Mouse (Mus musculus): Measurements from ENCODE around the gene Nop56. TPM values are rescaled to one million over a fixed set of nuclear protein-coding genes. Genes with fewer than 3 reads are reported as not detected.

Gene Nop56
- polyA plus RNA-seq, 1 experiment from 2014 or later: 300 TPM

GRCm38 (mm10) chr2:130279600-130280091 is 5.4 kb downstream of the Nop56 start:
- Histone ChIP-seq H3K4me3 (no peak overlapping the region), H3K4me2 (replicated peaks) (no peak overlapping the region), H3K4me1 (peaks cover 30% of the 10 kb centered on the region), H3K9ac (no peak overlapping the region), H3K27ac (no peak overlapping the region), H3K36me3 (peaks cover 59% of the 10 kb centered on the region), H3K27me3 (no peaks in the 10 kb centered on the region), H3K9me3 (no peaks in the 10 kb centered on the region)
- WGBS: 45% methylated on average over 8 of the region's 8 CpGs
- ATAC-seq (ENCODE audit: low FRiP score, low read depth): no peak

GRCm38 (mm10) chr2:130280224-130280623 is 6.0 kb downstream of the Nop56 start:
- peaks cover 32% of the 10 kb centered on the region for H3K4me1 ChIP-seq
- no peaks in the 10 kb centered on the region for H3K9me3 ChIP-seq
- H3K9ac ChIP-seq: no peak overlapping the region

GRCm38 (mm10) chr2:130280818-130281217 is 6.6 kb downstream of the Nop56 start:
- Histone ChIP-seq H3K9ac (no peak overlapping the region), H3K27ac (no peak overlapping the region), H3K27me3 (no peaks in the 10 kb centered on the region), H3K4me3 (no peak overlapping the region), H3K9me3 (no peaks in the 10 kb centered on the region), H3K4me2 (replicated peaks) (no peak overlapping the region), H3K4me1 (peaks cover 28% of the 10 kb centered on the region), H3K36me3 (peaks cover 54% of the 10 kb centered on the region)
- WGBS: 62% methylated on average over 4 of the region's 4 CpGs
- ATAC-seq (ENCODE audit: low FRiP score, low read depth): no peak

More at GRCm38 (mm10) chr2:130280224-130280623, 6.0 kb downstream of the Nop56 start:
- H3K4me3 ChIP-seq: no peak overlapping the region
- H3K36me3 ChIP-seq: peaks cover 59% of the 10 kb centered on the region
- no peak overlapping the region for H3K27ac ChIP-seq
- H3K4me2 ChIP-seq (replicated peaks): no peak overlapping the region
- no peaks in the 10 kb centered on the region for H3K27me3 ChIP-seq
- no peak for ATAC-seq (ENCODE audit: low FRiP score, low read depth)
- 64% methylated on average over 7 of the region's 7 CpGs for WGBS

DNA sequence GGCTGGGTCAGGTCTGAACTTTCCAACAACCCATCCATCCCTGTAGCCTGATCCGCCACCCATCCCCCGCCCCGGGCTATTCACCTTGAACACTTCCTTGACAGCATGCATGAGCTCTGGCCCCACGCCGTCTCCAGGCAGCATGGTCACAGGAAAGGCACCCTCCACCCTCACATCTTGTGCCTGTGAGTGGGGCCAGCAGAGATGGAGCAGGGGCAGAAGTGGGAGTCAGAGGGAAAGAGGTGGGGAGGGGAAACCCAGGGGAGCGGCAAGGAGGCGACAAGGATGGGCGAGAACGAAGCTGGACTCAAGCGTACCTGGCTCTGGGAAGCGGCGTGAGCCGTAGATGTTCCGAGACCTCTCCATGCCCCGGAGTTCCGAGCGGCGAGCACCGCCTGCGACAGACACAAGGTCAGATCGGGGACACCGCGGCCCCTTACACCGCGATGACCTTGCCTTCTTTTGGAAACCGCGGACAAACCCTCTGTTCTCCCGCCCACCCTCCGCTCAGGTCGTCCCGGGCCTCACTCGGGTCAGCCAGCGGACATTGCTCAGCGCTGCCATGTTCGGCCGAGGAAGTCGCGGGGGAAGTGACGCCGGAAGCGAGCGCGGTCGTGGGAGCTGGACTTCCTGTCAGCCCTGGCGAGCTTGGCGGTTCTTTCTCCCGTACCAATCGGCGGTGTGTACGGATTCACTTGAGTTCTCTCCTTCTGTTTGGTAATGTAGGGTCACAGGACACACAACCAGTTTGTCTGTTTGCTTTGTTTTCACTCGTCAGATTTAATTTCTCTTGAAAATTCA is 9.8 kb downstream of the Nop56 start, which contains the start of gene Idh3b:
Idh3b (minus strand) TSS at position 694 of the 801 bp plus-strand sequence.
- Histone ChIP-seq H3K4me2 (replicated peaks) (peak within 1 kb of the TSS; percentile 99), H3K9ac (peak within 1 kb of the TSS; percentile 90), H3K4me3 (peak within 1 kb of the TSS; percentile 90), H3K9me3 (no peaks in the 10 kb centered on the region), H3K27ac (peak within 1 kb of the TSS; percentile 48; the same call in 1 of the 2 replicates), H3K27me3 (no peaks in the 10 kb centered on the region), H3K4me1 (peaks cover 15% of the 10 kb centered on the region), H3K36me3 (peaks cover 25% of the 10 kb centered on the region)
- peak; percentile 84 for ATAC-seq (ENCODE audit: low FRiP score, low read depth)
- WGBS: 1% methylated on average over 51 of the region's 51 CpGs

DNA sequence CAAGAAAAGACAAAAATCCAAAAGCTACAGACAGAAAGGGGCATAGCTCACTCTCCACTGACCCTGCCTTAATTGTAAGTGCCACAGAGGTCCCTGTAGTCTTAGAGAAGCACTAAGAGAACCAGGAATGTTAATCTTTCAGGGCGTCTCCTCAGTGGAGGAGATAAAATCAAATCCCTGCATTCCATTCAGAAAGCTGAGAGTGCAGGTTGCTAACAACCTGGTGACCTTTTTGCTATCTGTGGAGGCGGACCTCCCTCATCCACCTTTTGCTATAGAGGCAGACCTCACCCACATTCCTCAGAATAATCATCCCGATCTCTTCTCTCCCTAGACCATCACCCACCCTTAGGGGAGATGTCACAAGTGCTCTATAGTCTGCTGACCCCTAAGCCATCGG is 14.9 kb downstream of the Nop56 start:
- H3K36me3 ChIP-seq: no peaks in the 10 kb centered on the region
- H3K27ac ChIP-seq: no peak overlapping the region
- peaks cover 19% of the 10 kb centered on the region for H3K4me1 ChIP-seq
- H3K4me3 ChIP-seq: no peak overlapping the region
- peaks cover 18% of the 10 kb centered on the region for H3K27me3 ChIP-seq
- ATAC-seq (ENCODE audit: low FRiP score, low read depth): no peak
- 57% methylated on average over 4 of the region's 4 CpGs for WGBS
- H3K9ac ChIP-seq: no peak overlapping the region
- H3K9me3 ChIP-seq: no peaks in the 10 kb centered on the region
- H3K4me2 ChIP-seq (replicated peaks): no peak overlapping the region

DNA sequence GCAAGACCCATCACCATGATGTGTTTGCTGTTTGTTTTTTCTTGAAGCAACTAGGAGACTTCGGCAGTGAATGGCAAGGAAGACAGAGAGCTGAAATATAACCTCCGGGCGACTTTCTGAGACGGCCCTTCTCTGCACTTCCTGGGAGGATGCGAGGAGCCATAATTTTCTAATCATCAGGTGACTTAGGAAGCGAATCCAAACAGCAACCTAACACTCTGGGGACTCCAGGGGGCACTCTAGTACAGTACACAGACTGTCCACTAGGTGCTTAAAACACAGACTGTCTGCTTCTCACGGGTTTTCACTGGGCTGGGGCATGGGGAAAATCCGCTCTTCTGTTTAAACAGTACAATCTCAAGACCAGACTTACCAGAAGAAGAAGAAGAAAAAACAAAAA is 17.2 kb downstream of the Nop56 start:
- no peak for ATAC-seq (ENCODE audit: low FRiP score, low read depth)
- Histone ChIP-seq H3K9ac (no peak overlapping the region), H3K4me2 (replicated peaks) (no peak overlapping the region), H3K4me1 (peaks cover 26% of the 10 kb centered on the region), H3K9me3 (no peaks in the 10 kb centered on the region), H3K36me3 (no peaks in the 10 kb centered on the region), H3K27ac (no peak overlapping the region), H3K4me3 (no peak overlapping the region), H3K27me3 (peaks cover 32% of the 10 kb centered on the region)
- 10% methylated on average over 8 of the region's 8 CpGs for WGBS

GRCm38 (mm10) chr2:130293009-130293408 is 18.8 kb downstream of the Nop56 start:
- Histone ChIP-seq H3K9me3 (no peaks in the 10 kb centered on the region), H3K27ac (no peak overlapping the region), H3K9ac (no peak overlapping the region), H3K36me3 (peaks cover 2% of the 10 kb centered on the region; the same call in 1 of the 2 replicates), H3K4me3 (no peak overlapping the region), H3K4me1 (peaks cover 32% of the 10 kb centered on the region), H3K4me2 (replicated peaks) (no peak overlapping the region), H3K27me3 (peaks cover 47% of the 10 kb centered on the region)
- WGBS: 60% methylated on average over 3 of the region's 3 CpGs
- ATAC-seq (ENCODE audit: low FRiP score, low read depth): no peak

- 1% methylated on average over 4 of the region's 4 CpGs for WGBS
- Histone ChIP-seq H3K36me3 (peaks cover 5% of the 10 kb centered on the region; the same call in 1 of the 2 replicates), H3K9me3 (no peaks in the 10 kb centered on the region), H3K27me3 (peaks cover 50% of the 10 kb centered on the region), H3K4me3 (no peak overlapping the region; the same call in 1 of the 2 replicates), H3K9ac (no peak overlapping the region), H3K27ac (no peak overlapping the region), H3K4me2 (replicated peaks) (peak overlapping the region; percentile 75; the same call in 1 of the 2 replicates), H3K4me1 (peaks cover 32% of the 10 kb centered on the region)
- 0 out of 2 replicates have a peak, but pooled peaks have one; percentile 43 for ATAC-seq (ENCODE audit: low FRiP score, low read depth)
These were observed 19.3 kb downstream of the Nop56 start for GRCm38 (mm10) chr2:130293486-130293885.

- Histone ChIP-seq H3K4me2 (replicated peaks) (peak overlapping the region; percentile 75), H3K36me3 (peaks cover 5% of the 10 kb centered on the region; the same call in 1 of the 2 replicates), H3K4me1 (peaks cover 32% of the 10 kb centered on the region), H3K27ac (peak overlapping the region; percentile 58; the same call in 1 of the 2 replicates), H3K4me3 (peak overlapping the region; percentile 76), H3K27me3 (peaks cover 50% of the 10 kb centered on the region), H3K9ac (peak overlapping the region; percentile 86), H3K9me3 (no peaks in the 10 kb centered on the region)
- 7% methylated on average over 19 of the region's 20 CpGs for WGBS
- ATAC-seq (ENCODE audit: low FRiP score, low read depth): no peak
These were observed 20.1 kb downstream of the Nop56 start for GRCm38 (mm10) chr2:130294218-130294935.

DNA sequence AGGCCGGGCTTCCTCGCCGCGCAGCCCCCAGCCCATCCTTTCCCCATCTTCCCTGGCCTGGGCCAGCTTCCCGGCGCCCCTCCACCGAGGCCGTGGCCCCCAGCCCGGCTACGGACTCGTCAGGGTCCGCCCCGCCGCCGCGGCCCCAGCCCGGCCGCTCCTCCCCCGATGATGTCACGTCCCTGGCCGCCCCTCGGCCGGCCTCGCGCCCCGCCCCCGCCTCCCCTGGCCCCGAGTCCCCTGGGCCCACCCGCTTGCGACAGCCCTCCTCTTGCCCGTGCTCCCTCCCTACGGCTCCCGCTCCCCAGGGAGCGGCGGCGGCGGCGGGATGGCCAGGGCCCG is 20.7 kb downstream of the Nop56 start, which contains the start of gene Ebf4:
Ebf4 (plus strand) TSS at position 234 of the 342 bp plus-strand sequence.
- H3K9ac ChIP-seq: peak within 1 kb of the TSS; percentile 86
- no peaks in the 10 kb centered on the region for H3K9me3 ChIP-seq
- peaks cover 6% of the 10 kb centered on the region; the same call in 1 of the 2 replicates for H3K36me3 ChIP-seq
- ATAC-seq (ENCODE audit: low FRiP score, low read depth): peak; percentile 68
- peaks cover 50% of the 10 kb centered on the region for H3K27me3 ChIP-seq
- peak within 1 kb of the TSS; percentile 75 for H3K4me2 ChIP-seq (replicated peaks)
- under 1% methylated on average over 31 of the region's 39 CpGs for WGBS
- H3K4me1 ChIP-seq: peaks cover 32% of the 10 kb centered on the region
- H3K4me3 ChIP-seq: peak within 1 kb of the TSS; percentile 76
- peak within 1 kb of the TSS; percentile 58; the same call in 1 of the 2 replicates for H3K27ac ChIP-seq

GRCm38 (mm10) chr2:130295331-130296133 is 21.3 kb downstream of the Nop56 start:
- peak overlapping the region; percentile 86 for H3K9ac ChIP-seq
- H3K36me3 ChIP-seq: peaks cover 11% of the 10 kb centered on the region; the same call in 1 of the 2 replicates
- peak overlapping the region; percentile 75 for H3K4me2 ChIP-seq (replicated peaks)
- no peaks in the 10 kb centered on the region for H3K9me3 ChIP-seq
- peak; percentile 57 for ATAC-seq (ENCODE audit: low FRiP score, low read depth)
- peak overlapping the region; percentile 58; the same call in 1 of the 2 replicates for H3K27ac ChIP-seq
- H3K4me3 ChIP-seq: peak overlapping the region; percentile 76
- peaks cover 32% of the 10 kb centered on the region for H3K4me1 ChIP-seq
- under 1% methylated on average over 60 of the region's 99 CpGs for WGBS
- H3K27me3 ChIP-seq: peaks cover 50% of the 10 kb centered on the region

All from limb, embryonic 13.5 days (tissue).